Mouse (Mus musculus) bone marrow macrophage, adult 2 months (primary cell): ENCODE results near the gene Ascl3.

Source experiments
- CTCF ChIP-seq: IDR thresholded peaks from 2 replicates; pipeline ENCODE4 v1.5.1; 2012; ENCODE audit warnings: low read depth, mild to moderate bottlenecking, low read length, moderate library complexity
- POLR2A ChIP-seq: IDR thresholded peaks from 2 replicates; pipeline ENCODE4 v1.6.1; 2012; ENCODE audit warnings: mild to moderate bottlenecking, low read depth, low read length, borderline replicate concordance

GRCm38 (mm10) chr7:109756291-109756690, 24.8 kb upstream of the Ascl3 start:
- TF ChIP-seq CTCF: no peak
- no peak for TF ChIP-seq POLR2A
